Mouse (Mus musculus) lung, postnatal 0 days (tissue): ENCODE measurements around the gene Os9. TPM values are rescaled to one million over a fixed set of nuclear protein-coding genes. Genes with fewer than 3 reads are reported as not detected.

ENCODE experiments used
- ATAC-seq: fragments of 200-750 bp; cut with Nextera tagmentation; 2 replicates; pipeline ENCODE4 v1.8.0; 2017; ENCODE audit warnings: moderate library complexity
- DNase-seq: peaks from one replicate; pipeline ENCODE4 v3.0.0-alpha.2; 2016; ENCODE audit warnings: low spot score
- H3K27ac ChIP-seq: fragments of 300-500 bp; sonication (generic); 2 replicates; pipeline ENCODE4 v1.5.1; 2014; ENCODE audit warnings: antibody characterized with exemption, mild to moderate bottlenecking, low read length, mixed read lengths
- H3K27me3 ChIP-seq: fragments of 300-500 bp; sonication (generic); replicated peaks from 2 replicates; pipeline ENCODE4 v1.6.1; 2014; ENCODE audit warnings: low read length, mixed read lengths; ENCODE audit not compliant: insufficient read depth
- H3K36me3 ChIP-seq: fragments of 300-500 bp; sonication (generic); 2 replicates; pipeline ENCODE4 v1.6.1; 2014; ENCODE audit warnings: low read length, mixed read lengths; ENCODE audit not compliant: insufficient read depth
- H3K4me1 ChIP-seq: fragments of 300-500 bp; sonication (generic); 2 replicates; pipeline ENCODE4 v1.6.1; 2014; ENCODE audit warnings: antibody characterized with exemption, low read depth, low read length, mixed read lengths; ENCODE audit not compliant: insufficient read depth
- H3K4me2 ChIP-seq: fragments of 300-500 bp; sonication (generic); replicated peaks from 2 replicates; pipeline ENCODE4 v1.6.1; 2014; ENCODE audit warnings: low read depth, mild to moderate bottlenecking, low read length, moderate library complexity, mixed read lengths
- H3K4me3 ChIP-seq: fragments of 300-500 bp; sonication (generic); 2 replicates; pipeline ENCODE4 v1.5.1; 2014; ENCODE audit warnings: low read depth, low read length
- H3K9ac ChIP-seq: fragments of 300-500 bp; sonication (generic); replicated peaks from 2 replicates; pipeline ENCODE4 v1.6.1; 2014; ENCODE audit warnings: low read depth, mild to moderate bottlenecking
- H3K9me3 ChIP-seq: fragments of 300-500 bp; sonication (generic); 2 replicates; pipeline ENCODE4 v1.6.1; 2016; ENCODE audit warnings: low read length, mixed read lengths
- CTCF ChIP-seq: IDR thresholded peaks from 2 replicates; pipeline ENCODE4 v1.5.1; 2016; ENCODE audit warnings: antibody characterized with exemption, mild to moderate bottlenecking
- EP300 ChIP-seq: IDR thresholded peaks from 2 replicates; pipeline ENCODE4 v1.6.1; 2016; ENCODE audit warnings: antibody characterized with exemption, mild to moderate bottlenecking, control low read depth
- WGBS: fragments of 180-500 bp; shearing (Covaris S2); extraction: QIAGEN DNeasy Blood & Tissue Kit; methylation state at CpG from one replicate; pipeline ENCODE4 v1.1.7; 2014; 5-methylcytosine and 5-hydroxymethylcytosine counted together
- polyA plus RNA-seq: library from polyadenylated mRNA; unstranded; fragments of >200 nt; fragmentation: Nextera tagmentation; extraction: Ambion mirVana; gene quantifications from 2 replicates; pipeline ENCODE4 v1.2.1, GENCODE M21; 2015

Gene Os9
- 112 and 113 TPM in 2 replicates for polyA plus RNA-seq

DNA sequence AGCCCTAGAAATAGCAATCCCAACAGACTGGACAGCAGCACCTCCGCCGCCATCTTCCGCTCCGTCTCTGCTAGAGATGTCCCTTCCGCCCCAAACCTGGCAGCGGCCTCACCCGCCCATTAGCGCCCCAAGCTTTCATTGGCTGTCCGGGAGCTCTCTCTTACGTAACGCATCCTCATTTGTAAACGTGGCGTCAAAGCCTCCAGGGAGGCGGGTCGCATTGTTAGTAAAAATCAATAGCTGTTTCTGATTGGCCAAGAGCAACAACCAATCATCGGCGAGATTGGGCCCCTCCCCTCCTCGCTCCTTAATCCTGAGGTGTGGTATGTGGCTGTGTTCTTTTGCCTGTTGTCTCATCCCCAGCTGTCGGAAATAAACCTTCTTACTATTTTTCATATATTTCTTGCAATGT lies at the start of gene Os9:
Os9 (minus strand) TSS at position 66 of the 412 bp plus-strand sequence.
- WGBS = under 1% methylated on average over 19 of the region's 19 CpGs
- H3K36me3 ChIP-seq = peaks cover 26% of the 10 kb centered on the region
- H3K27ac ChIP-seq = peak within 1 kb of the TSS; percentile 6; the same call in 1 of the 2 replicates
- peak within 1 kb of the TSS; percentile 75 for H3K4me3 ChIP-seq
- 0 out of 2 replicates have a peak, but pooled peaks cover 4% of the 10 kb centered on the region for H3K4me1 ChIP-seq
- H3K9ac ChIP-seq = peak within 1 kb of the TSS; percentile 80
- H3K9me3 ChIP-seq = no peaks in the 10 kb centered on the region
- TF ChIP-seq EP300 (peak; percentile 78), CTCF (no peak)
- H3K4me2 ChIP-seq = peak within 1 kb of the TSS; percentile 93
- ATAC-seq (peak; percentile 99), DNase-seq (peak; percentile 99)
- H3K27me3 ChIP-seq = no peaks in the 10 kb centered on the region

DNA sequence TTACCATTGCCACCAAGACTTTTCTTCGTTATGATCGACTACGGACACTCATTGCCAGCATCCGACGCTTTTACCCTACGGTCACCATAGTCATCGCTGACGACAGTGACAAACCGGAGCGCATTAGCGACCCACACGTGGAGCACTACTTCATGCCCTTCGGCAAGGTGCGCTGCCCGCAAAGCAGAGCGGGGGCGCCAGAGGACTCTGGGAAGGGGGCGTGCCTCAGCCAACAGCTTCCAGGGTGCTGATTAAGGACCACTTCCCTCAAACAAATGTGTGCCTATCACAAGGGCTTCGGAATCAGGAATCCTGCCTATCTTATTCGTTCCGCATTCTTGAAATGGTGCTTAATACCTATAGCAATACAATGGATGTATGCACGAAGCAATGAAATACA lies 49.1 kb upstream of the Os9 start:
- H3K4me2 ChIP-seq = no peak overlapping the region
- ATAC-seq (no peak), DNase-seq (no peak)
- TF ChIP-seq EP300 = no peak
- TF ChIP-seq CTCF = peak; percentile 51
- no peak overlapping the region for H3K27ac ChIP-seq
- peaks cover 53% of the 10 kb centered on the region for H3K27me3 ChIP-seq
- H3K9ac ChIP-seq = no peak overlapping the region
- peaks cover 16% of the 10 kb centered on the region for H3K4me1 ChIP-seq
- peak overlapping the region; percentile 26; the same call in 1 of the 2 replicates for H3K4me3 ChIP-seq
- WGBS = 5% methylated on average over 22 of the region's 22 CpGs
- H3K9me3 ChIP-seq = no peaks in the 10 kb centered on the region
- H3K36me3 ChIP-seq = no peaks in the 10 kb centered on the region

DNA sequence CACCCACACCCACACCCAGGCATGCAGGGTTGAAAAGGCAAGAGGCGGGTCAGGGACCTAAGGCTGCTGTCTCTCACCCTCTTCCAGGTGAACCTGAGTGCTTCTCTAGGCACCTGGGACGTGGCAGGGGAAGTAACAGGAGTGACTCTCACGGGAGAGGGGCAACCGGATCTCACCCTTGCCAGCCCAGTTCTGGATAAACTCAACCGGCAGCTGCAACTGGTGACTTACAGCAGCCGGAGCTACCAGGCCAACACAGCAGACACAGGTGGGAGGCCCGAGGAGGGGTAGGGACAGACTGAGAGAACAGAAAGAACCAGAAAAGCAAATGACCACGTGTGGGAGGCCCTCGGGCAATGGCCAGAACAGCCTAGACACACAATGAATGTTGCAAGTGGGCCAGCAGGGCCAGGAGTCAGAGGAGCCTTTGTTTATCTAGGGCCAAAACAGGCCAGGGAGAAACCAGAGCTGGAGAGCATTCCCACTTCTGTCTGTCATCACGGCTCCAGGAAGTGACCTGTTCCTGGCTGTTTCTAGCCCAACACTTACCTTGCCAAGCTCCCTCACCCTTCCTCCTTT lies 46.8 kb upstream of the Os9 start:
- no peak for TF ChIP-seq EP300
- no peak for TF ChIP-seq CTCF
- Histone ChIP-seq H3K27ac (no peak overlapping the region), H3K9me3 (no peaks in the 10 kb centered on the region), H3K4me3 (no peak overlapping the region), H3K9ac (no peak overlapping the region), H3K4me2 (no peak overlapping the region), H3K27me3 (peaks cover 53% of the 10 kb centered on the region), H3K4me1 (peaks cover 16% of the 10 kb centered on the region), H3K36me3 (no peaks in the 10 kb centered on the region)
- DNase-seq (peak; percentile 63), ATAC-seq (peak; percentile 32)
- 20% methylated on average over 10 of the region's 10 CpGs for WGBS

DNA sequence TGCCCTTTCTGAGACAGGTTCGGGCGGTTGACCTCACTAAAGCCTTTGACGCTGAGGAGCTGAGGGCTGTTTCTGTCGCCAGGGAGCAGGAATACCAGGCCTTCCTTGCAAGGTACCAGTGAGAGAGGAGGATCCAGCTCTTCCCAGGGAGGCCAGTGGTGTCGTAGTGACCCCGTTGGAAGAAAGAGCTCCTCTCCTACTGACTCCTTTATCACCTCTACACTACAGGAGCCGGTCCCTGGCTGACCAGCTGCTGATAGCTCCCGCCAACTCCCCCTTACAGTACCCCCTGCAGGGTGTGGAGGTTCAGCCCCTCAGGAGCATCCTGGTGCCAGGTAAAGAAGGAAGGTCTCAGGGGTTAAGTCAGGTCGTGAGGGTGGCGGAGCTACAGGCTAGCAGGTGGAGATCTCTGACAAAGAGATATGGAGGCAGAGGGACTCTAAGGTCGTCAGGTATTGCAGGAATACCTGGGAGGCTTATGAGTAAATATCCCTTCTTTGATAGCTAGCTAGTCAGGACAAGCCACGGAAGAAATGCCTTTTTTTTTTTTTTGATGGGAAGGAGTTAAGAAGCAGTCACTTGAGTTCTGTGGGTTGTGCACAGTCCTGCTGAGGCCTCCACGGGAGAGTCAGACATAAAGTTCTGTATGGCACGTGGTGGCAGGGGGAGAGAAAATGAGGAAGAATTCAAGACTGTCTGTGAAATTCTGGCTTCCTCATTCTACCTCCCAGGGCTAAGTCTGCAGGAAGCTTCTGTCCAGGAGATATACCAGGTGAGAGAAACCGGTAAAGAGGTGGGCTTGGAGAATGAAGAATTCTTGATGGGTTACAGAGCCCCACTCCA lies 46.1 kb upstream of the Os9 start:
- ATAC-seq = no peak
- peak overlapping the region; percentile 89; the same call in 1 of the 2 replicates for H3K4me2 ChIP-seq
- peaks cover 16% of the 10 kb centered on the region for H3K4me1 ChIP-seq
- 28% methylated on average over 15 of the region's 15 CpGs for WGBS
- no peak for DNase-seq
- TF ChIP-seq CTCF (no peak), EP300 (no peak)
- no peaks in the 10 kb centered on the region for H3K9me3 ChIP-seq
- no peak overlapping the region for H3K27ac ChIP-seq
- no peaks in the 10 kb centered on the region for H3K36me3 ChIP-seq
- H3K27me3 ChIP-seq = peaks cover 53% of the 10 kb centered on the region
- no peak overlapping the region for H3K9ac ChIP-seq
- no peak overlapping the region for H3K4me3 ChIP-seq

DNA sequence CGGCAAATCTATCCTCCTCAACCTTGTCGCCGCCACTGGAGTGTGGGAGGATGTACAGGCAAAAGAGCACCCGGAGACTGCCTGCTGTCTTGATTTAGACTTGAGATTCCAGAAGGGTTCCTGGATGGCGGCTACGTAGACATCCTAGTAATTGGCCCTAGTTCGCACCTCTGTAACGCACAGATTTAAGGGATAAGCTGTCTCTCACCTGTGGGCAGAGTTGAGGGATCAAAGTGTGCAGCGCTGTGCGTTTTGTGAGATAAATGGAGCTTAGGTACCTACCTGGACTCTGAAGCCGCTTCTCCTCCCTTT lies 45.4 kb upstream of the Os9 start:
- Histone ChIP-seq H3K9ac (peak overlapping the region; percentile 32; the same call in 1 of the 2 replicates), H3K36me3 (no peaks in the 10 kb centered on the region), H3K4me1 (peaks cover 16% of the 10 kb centered on the region), H3K4me2 (peak overlapping the region; percentile 89), H3K9me3 (no peaks in the 10 kb centered on the region), H3K27ac (no peak overlapping the region), H3K4me3 (peak overlapping the region; percentile 45), H3K27me3 (peaks cover 49% of the 10 kb centered on the region)
- DNase-seq (no peak), ATAC-seq (no peak)
- WGBS = 8% methylated on average over 11 of the region's 11 CpGs
- no peak for TF ChIP-seq EP300
- no peak for TF ChIP-seq CTCF

DNA sequence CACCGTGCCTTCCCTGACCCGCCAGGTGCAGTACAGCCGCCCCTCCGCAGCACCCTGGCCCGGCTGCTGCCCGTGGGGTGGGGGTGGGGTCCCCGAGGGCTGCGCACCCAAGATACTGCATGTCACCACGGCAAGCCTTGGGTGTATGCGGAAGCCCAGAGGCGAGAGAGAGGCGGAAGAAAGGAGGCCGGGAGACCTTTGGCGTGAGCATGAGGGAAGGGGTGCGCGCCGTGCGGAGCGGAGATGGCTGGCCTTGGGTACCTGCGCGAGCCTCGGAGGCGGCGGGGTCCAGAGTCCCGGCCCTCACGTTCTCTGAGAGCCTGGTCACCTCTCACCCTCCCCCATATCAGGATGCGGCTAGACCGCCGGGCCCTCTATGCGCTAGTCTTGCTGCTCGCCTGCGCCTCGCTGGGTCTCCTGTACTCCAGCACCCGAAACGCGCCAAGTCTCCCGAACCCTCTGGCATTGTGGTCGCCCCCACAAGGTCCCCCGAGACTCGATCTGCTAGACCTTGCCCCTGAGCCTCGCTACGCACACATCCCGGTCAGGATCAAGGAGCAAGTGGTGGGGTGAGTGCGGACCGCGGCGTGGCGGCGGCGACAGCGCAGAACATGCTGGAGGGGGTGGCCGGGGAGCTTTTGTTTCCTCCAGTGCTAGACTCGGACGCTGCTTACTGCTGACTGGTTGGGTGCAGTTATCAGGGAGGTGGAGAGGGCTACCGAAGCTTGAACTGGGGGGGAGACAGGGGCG lies 44.9 kb upstream of the Os9 start:
- TF ChIP-seq CTCF (no peak), EP300 (no peak)
- H3K27me3 ChIP-seq = peaks cover 46% of the 10 kb centered on the region

More for the DNA sequence above, 44.9 kb upstream of the Os9 start:
- no peak for DNase-seq
- no peaks in the 10 kb centered on the region for H3K36me3 ChIP-seq
- peaks cover 16% of the 10 kb centered on the region for H3K4me1 ChIP-seq
- H3K4me2 ChIP-seq = peak overlapping the region; percentile 89
- H3K9me3 ChIP-seq = no peaks in the 10 kb centered on the region
- H3K4me3 ChIP-seq = peak overlapping the region; percentile 45
- ATAC-seq = peak; percentile 32
- WGBS = 1% methylated on average over 49 of the region's 56 CpGs
- peak overlapping the region; percentile 32; the same call in 1 of the 2 replicates for H3K9ac ChIP-seq
- peak overlapping the region; percentile 62 for H3K27ac ChIP-seq
